Mouse (Mus musculus) megakaryocyte, embryonic 14.5 days (primary cell): ENCODE data around the gene Pip5k1a.

Experiments
- FLI1 ChIP-seq: IDR thresholded peaks from 2 replicates; pipeline ENCODE4 v1.6.1; 2012; ENCODE audit warnings: low read length, inconsistent platforms, mixed read lengths
- GATA1 ChIP-seq: IDR thresholded peaks from 3 replicates; pipeline ENCODE4 v1.6.1; 2012; ENCODE audit warnings: mixed read lengths, low read length, inconsistent platforms, borderline replicate concordance

- TF ChIP-seq GATA1 (no peak), FLI1 (no peak)
These were observed 6.0 kb upstream of the Pip5k1a start for GRCm38 (mm10) chr3:95112760-95113159.
